Mouse (Mus musculus) erythroblast, embryonic 14.5 days (primary cell): ENCODE measurements around the gene Klhl12. TPM values are rescaled to one million over a fixed set of nuclear protein-coding genes. Genes with fewer than 3 reads are reported as not detected.

Source experiments
- H3K27me3 ChIP-seq: 2 replicates; pipeline ENCODE4 v1.6.1; 2012; ENCODE audit warnings: inconsistent platforms; ENCODE audit not compliant: control insufficient read depth
- H3K36me3 ChIP-seq: 2 replicates; pipeline ENCODE4 v1.6.1; 2012; ENCODE audit warnings: mild to moderate bottlenecking, inconsistent platforms; ENCODE audit not compliant: control insufficient read depth
- H3K4me1 ChIP-seq: 2 replicates; pipeline ENCODE4 v1.6.1; 2012; ENCODE audit warnings: inconsistent platforms; ENCODE audit not compliant: control insufficient read depth
- H3K4me3 ChIP-seq: replicated peaks from 2 replicates; pipeline ENCODE3; 2012; ENCODE audit warnings: moderate library complexity, mild to moderate bottlenecking, inconsistent platforms
- H3K9me3 ChIP-seq: 2 replicates; pipeline ENCODE4 v1.6.1; 2012; ENCODE audit warnings: low read length, inconsistent platforms, mixed read lengths; ENCODE audit not compliant: control insufficient read depth
- GATA1 ChIP-seq: IDR thresholded peaks from 2 replicates; pipeline ENCODE4 v1.6.1; 2012; ENCODE audit warnings: low read length, inconsistent platforms, mixed read lengths
- TAL1 ChIP-seq: IDR thresholded peaks from 3 replicates; pipeline ENCODE4 v1.6.1; 2012; ENCODE audit warnings: low read length, inconsistent platforms, mixed read lengths
- polyA plus RNA-seq: library from polyadenylated mRNA; stranded (reverse); fragments of >175 nt; gene quantifications from 2 replicates; pipeline ENCODE4 v1.2.3, GENCODE M21; 2012

Gene Klhl12
- polyA plus RNA-seq, 1 experiment, result 1.1 TPM

DNA sequence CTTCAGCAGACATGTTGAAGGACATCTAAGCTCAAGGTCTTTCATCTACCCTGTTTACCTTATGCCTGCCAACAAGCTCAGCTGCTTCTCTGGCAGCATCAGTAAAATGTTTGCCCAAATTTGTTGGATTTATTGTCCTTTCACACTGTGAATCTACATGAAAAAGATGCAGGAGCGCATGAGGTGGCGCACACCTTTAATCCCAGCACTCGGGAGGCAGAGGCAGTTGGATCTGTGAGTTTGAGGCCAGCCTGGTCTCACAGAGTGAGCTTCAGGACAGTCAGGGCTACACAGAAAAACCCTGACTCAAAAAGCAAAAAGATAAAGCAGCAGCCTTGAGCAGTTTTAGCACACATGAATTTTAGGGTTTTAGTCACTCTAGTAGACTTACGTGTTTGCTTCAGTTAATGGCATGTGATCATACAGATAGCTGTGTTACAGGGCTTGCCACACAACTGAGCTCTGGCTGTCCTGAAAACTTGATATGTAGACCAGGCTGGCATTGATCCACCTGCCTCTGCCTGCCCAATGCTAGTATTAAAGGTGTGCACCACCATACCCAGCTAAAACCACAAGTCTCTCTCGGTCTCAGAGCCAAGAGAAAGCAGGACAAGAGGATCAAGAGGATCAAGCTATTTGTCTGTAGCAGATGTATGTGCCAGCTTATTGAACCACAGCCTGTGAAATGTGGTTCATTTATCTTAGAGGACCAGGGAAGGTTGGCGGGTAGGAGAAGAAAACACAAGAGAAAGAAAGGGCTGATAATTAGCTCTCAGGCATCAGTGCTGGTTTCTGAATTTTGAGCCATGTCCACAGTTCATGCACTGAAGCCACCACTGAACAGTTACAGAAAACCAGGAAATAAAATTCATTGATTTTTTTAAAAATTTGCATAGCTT, 35.8 kb downstream of the Klhl12 start:
- Histone ChIP-seq H3K36me3 (peaks cover 77% of the 10 kb centered on the region), H3K4me3 (no peak overlapping the region), H3K9me3 (peaks cover 7% of the 10 kb centered on the region), H3K27me3 (no peaks in the 10 kb centered on the region), H3K4me1 (peaks cover 58% of the 10 kb centered on the region)
- TF ChIP-seq GATA1, result no peak
- TF ChIP-seq TAL1, result no peak

GRCm38 (mm10) chr1:134492276-134492675, 36.9 kb downstream of the Klhl12 start:
- TF ChIP-seq TAL1, result no peak
- TF ChIP-seq GATA1, result no peak
- no peak overlapping the region for H3K4me3 ChIP-seq
- no peaks in the 10 kb centered on the region for H3K27me3 ChIP-seq
- H3K4me1 ChIP-seq, result peaks cover 64% of the 10 kb centered on the region
- H3K36me3 ChIP-seq, result peaks cover 70% of the 10 kb centered on the region
- peaks cover 7% of the 10 kb centered on the region for H3K9me3 ChIP-seq

GRCm38 (mm10) chr1:134493496-134493895, 38.2 kb downstream of the Klhl12 start:
- TF ChIP-seq GATA1, result no peak
- no peak for TF ChIP-seq TAL1
- Histone ChIP-seq H3K36me3 (peaks cover 65% of the 10 kb centered on the region), H3K4me3 (peak overlapping the region; percentile 84), H3K27me3 (no peaks in the 10 kb centered on the region), H3K9me3 (peaks cover 7% of the 10 kb centered on the region), H3K4me1 (peaks cover 65% of the 10 kb centered on the region)

DNA sequence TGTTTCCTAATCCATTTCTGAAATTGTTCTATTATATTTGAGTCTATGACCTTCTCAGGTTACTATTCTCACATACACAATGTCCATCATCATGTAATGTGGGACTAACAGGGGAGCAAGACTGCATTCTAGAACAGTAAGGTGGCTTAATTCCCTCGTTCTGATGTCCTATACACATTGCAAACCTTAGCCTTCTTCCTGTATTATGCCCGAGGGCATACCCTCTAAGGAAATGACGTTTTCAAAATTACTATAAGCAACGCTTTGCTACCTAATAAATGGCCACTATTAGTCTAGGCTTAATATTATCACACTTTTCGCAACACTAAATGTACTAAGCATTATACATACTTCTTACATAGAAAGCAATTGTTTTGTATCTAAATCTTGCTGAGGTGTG, 38.6 kb downstream of the Klhl12 start:
- H3K9me3 ChIP-seq, result peaks cover 7% of the 10 kb centered on the region
- H3K4me3 ChIP-seq, result peak overlapping the region; percentile 84
- H3K4me1 ChIP-seq, result peaks cover 62% of the 10 kb centered on the region
- peaks cover 65% of the 10 kb centered on the region for H3K36me3 ChIP-seq
- no peaks in the 10 kb centered on the region for H3K27me3 ChIP-seq
- no peak for TF ChIP-seq GATA1
- TF ChIP-seq TAL1, result no peak

DNA sequence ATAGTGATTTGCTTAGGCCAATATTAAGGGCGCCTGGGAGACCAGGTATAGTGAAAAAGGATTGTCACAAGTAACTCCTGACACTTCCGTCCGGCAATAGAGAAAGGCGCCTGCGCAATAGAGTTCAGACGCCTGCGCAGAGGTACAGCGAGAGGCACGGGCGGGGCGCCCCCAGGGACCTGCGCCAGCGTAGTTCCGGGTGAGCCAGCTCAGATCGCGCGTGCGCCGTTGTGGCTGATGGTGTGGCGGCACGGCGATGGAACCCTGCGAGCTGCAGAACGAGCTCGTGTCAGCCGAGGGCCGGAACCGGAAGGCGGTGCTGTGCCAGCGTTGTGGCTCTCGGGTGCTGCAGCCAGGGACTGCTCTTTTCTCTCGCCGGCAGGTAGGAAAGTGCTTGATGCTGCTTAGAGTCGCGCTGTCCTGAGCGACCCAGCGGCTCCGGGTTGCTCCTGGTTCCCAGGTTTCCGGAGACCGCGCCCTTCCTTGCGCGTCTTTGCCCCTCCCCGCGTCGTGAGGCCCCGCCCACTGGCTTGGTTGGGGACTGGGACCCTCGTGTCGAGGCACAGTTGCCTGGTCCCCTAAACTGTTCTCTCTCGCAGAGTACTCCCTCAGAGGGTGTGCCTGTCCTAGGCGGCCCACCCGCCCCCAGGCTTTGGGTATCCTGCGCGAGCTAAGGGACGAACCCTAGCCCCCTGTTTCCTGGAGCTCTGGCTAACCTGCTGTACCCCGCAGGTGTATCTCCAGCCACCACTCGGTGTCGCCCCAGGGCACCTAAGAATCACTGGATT, 39.3 kb downstream of the Klhl12 start, which contains the start of gene Rabif:
TSS of gene Rabif (plus strand) at position 221 of the 788 bp plus-strand sequence.
- Histone ChIP-seq H3K27me3 (no peaks in the 10 kb centered on the region), H3K4me3 (peak within 1 kb of the TSS; percentile 84), H3K9me3 (peaks cover 7% of the 10 kb centered on the region), H3K36me3 (peaks cover 61% of the 10 kb centered on the region), H3K4me1 (peaks cover 55% of the 10 kb centered on the region)
- no peak for TF ChIP-seq GATA1
- TF ChIP-seq TAL1, result no peak

- Histone ChIP-seq H3K36me3 (peaks cover 57% of the 10 kb centered on the region), H3K4me3 (peak overlapping the region; percentile 84), H3K27me3 (no peaks in the 10 kb centered on the region), H3K9me3 (peaks cover 7% of the 10 kb centered on the region), H3K4me1 (peaks cover 52% of the 10 kb centered on the region)
- TF ChIP-seq TAL1 (no peak), GATA1 (no peak)
Observed at GRCm38 (mm10) chr1:134495216-134495539, 39.8 kb downstream of the Klhl12 start.

- H3K4me3 ChIP-seq, result peak overlapping the region; percentile 84
- peaks cover 49% of the 10 kb centered on the region for H3K36me3 ChIP-seq
- H3K4me1 ChIP-seq, result peaks cover 44% of the 10 kb centered on the region
- H3K9me3 ChIP-seq, result peaks cover 7% of the 10 kb centered on the region
- no peaks in the 10 kb centered on the region for H3K27me3 ChIP-seq
- TF ChIP-seq TAL1, result no peak
- TF ChIP-seq GATA1, result no peak
Observed at GRCm38 (mm10) chr1:134495991-134496390, 40.7 kb downstream of the Klhl12 start.

- Histone ChIP-seq H3K36me3 (peaks cover 50% of the 10 kb centered on the region), H3K4me1 (peaks cover 12% of the 10 kb centered on the region)
Observed at GRCm38 (mm10) chr1:134500916-134501315, 45.6 kb downstream of the Klhl12 start.

GRCm38 (mm10) chr1:134506201-134506600, 50.9 kb downstream of the Klhl12 start:
- peaks cover 57% of the 10 kb centered on the region for H3K36me3 ChIP-seq
- TF ChIP-seq GATA1, result no peak
- no peak for TF ChIP-seq TAL1

More at GRCm38 (mm10) chr1:134500916-134501315, 45.6 kb downstream of the Klhl12 start:
- TF ChIP-seq TAL1 (no peak), GATA1 (no peak)
- Histone ChIP-seq H3K27me3 (no peaks in the 10 kb centered on the region), H3K9me3 (no peaks in the 10 kb centered on the region), H3K4me3 (no peak overlapping the region)

More at GRCm38 (mm10) chr1:134506201-134506600, 50.9 kb downstream of the Klhl12 start:
- H3K4me3 ChIP-seq, result no peak overlapping the region
- H3K9me3 ChIP-seq, result no peaks in the 10 kb centered on the region
- peaks cover 2% of the 10 kb centered on the region; the same call in 1 of the 2 replicates for H3K4me1 ChIP-seq
- H3K27me3 ChIP-seq, result no peaks in the 10 kb centered on the region
